Mouse (Mus musculus) ES-E14 (cell line): ENCODE results near the gene Pde4dip. TPM values are rescaled to one million over a fixed set of nuclear protein-coding genes. Genes with fewer than 3 reads are reported as not detected.

Source experiments
- DNase-seq: peaks from one replicate; pipeline ENCODE4 v3.0.0-alpha.2; 2013; ENCODE audit warnings: low read depth, low spot score
- H3K27ac ChIP-seq: 2 replicates; pipeline ENCODE4 v1.5.1; 2012; ENCODE audit warnings: low read depth, mild to moderate bottlenecking, low read length, moderate library complexity, mixed read lengths; ENCODE audit not compliant: poor library complexity, insufficient read depth, severe bottlenecking
- H3K36me3 ChIP-seq: 2 replicates; pipeline ENCODE4 v1.6.1; 2012; ENCODE audit warnings: mild to moderate bottlenecking, low read length, moderate library complexity, mixed read lengths; ENCODE audit not compliant: control insufficient read depth, poor library complexity, insufficient read depth, severe bottlenecking
- H3K4me1 ChIP-seq, 2 experiments: fragments of 150-350 bp in 1 of 2; sonication (generic) in 1 of 2; 2 replicates each; pipeline ENCODE4 v1.6.1; 2012; ENCODE audit warnings: low read length in 2 of 2, mild to moderate bottlenecking in 1 of 2, mixed read lengths in 1 of 2; ENCODE audit not compliant: control insufficient read depth in 2 of 2, insufficient read depth in 2 of 2, poor library complexity in 1 of 2
- H3K4me3 ChIP-seq, 2 experiments: fragments of 150-350 bp in 1 of 2; sonication (generic) in 1 of 2; 2 replicates each; pipeline ENCODE4 v1.5.1; 2012; ENCODE audit warnings: low read length in 2 of 2, low read depth in 1 of 2, mild to moderate bottlenecking in 1 of 2, mixed read lengths in 1 of 2; ENCODE audit not compliant: insufficient read depth in 1 of 2, poor library complexity in 1 of 2, severe bottlenecking in 1 of 2
- H3K9ac ChIP-seq: 2 replicates; pipeline ENCODE4 v1.6.1; 2012; ENCODE audit warnings: low read depth, mild to moderate bottlenecking, low read length, mixed read lengths; ENCODE audit not compliant: poor library complexity, insufficient read depth, severe bottlenecking
- H3K9me3 ChIP-seq: fragments of 150-350 bp; sonication (generic); 2 replicates; pipeline ENCODE4 v1.6.1; 2012; ENCODE audit warnings: low read depth, mild to moderate bottlenecking, low read length; ENCODE audit not compliant: control insufficient read depth, insufficient read depth
- CHD2 ChIP-seq: IDR thresholded peaks from 2 replicates; pipeline ENCODE4 v1.6.1; 2014; ENCODE audit warnings: mild to moderate bottlenecking, low read depth, low read length, inconsistent platforms
- HCFC1 ChIP-seq: IDR thresholded peaks from 2 replicates; pipeline ENCODE4 v1.6.1; 2012; ENCODE audit warnings: low read length, inconsistent platforms, borderline replicate concordance; ENCODE audit not compliant: insufficient read depth
- MAFK ChIP-seq: IDR thresholded peaks from 2 replicates; pipeline ENCODE4 v1.6.1; 2014; ENCODE audit warnings: mild to moderate bottlenecking, low read depth, low read length, inconsistent platforms; ENCODE audit not compliant: insufficient read depth
- ZC3H11A ChIP-seq: IDR thresholded peaks from 2 replicates; pipeline ENCODE4 v1.6.1; 2012; ENCODE audit warnings: low read depth, mild to moderate bottlenecking, inconsistent platforms, low read length, borderline replicate concordance
- ZNF384 ChIP-seq: IDR thresholded peaks from 2 replicates; pipeline ENCODE4 v1.6.1; 2012; ENCODE audit warnings: low read depth, low read length, inconsistent platforms
- in situ Hi-C, 2 experiments: fragments of 600-800 bp; cut with MboI; formaldehyde crosslinking; loops; one replicate each; pipeline ENCODE4 v1.15.1; 2025; ENCODE audit warnings: low sequenced_read_pairs in 2 of 2, inconsistent platforms in 1 of 2; ENCODE audit not compliant: unreplicated experiment in 2 of 2
- total RNA-seq: library from RNA; depleted of rRNA; stranded (reverse); fragments of 300-350 nt; gene quantifications from 2 replicates; pipeline ENCODE4 v1.2.3, GENCODE M21; 2012

Gene Pde4dip
- total RNA-seq, 1 experiment, result 12.0 TPM

GRCm38 (mm10) chr3:97800004-97800403 lies 88.5 kb downstream of the Pde4dip start:
- Histone ChIP-seq H3K4me1 (peaks cover 0 to 3% of the 10 kb centered on the region in 2 experiments; a peak in 1 of 4 replicates), H3K9ac (no peak overlapping the region), H3K4me3 (no peak overlapping the region), H3K36me3 (no peaks in the 10 kb centered on the region), H3K9me3 (no peaks in the 10 kb centered on the region), H3K27ac (no peak overlapping the region)
- in situ Hi-C loops, result no loop called here
- DNase-seq, result no peak
- TF ChIP-seq MAFK (no peak), HCFC1 (no peak), CHD2 (no peak), ZNF384 (no peak), ZC3H11A (no peak)

DNA sequence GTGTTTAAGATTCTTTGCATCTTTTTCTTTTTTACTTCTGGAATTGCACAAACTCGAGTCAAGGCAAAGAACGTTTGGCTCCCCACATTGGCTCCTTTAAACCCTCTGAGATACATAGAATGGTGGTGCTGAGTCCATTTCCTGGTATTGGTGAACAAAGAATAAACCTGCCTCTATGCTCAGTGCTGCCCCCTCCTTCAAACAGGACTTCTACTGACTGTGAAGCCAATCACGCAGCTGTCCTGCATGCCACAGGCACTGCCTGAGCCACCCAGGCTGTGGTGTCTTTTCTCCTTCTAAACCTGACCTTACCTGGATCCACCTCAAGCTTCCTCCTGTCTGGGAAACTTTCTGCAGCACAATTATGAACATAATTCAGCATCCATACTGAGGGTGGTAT lies 89.2 kb downstream of the Pde4dip start:
- Histone ChIP-seq H3K4me1 (peaks cover 0 to 3% of the 10 kb centered on the region in 2 experiments; a peak in 1 of 4 replicates), H3K27ac (no peak overlapping the region), H3K9ac (no peak overlapping the region), H3K4me3 (no peak overlapping the region), H3K9me3 (no peaks in the 10 kb centered on the region), H3K36me3 (no peaks in the 10 kb centered on the region)
- TF ChIP-seq MAFK (no peak), CHD2 (no peak), ZC3H11A (no peak)
- in situ Hi-C loops, result no loop called here
- no peak for DNase-seq

DNA sequence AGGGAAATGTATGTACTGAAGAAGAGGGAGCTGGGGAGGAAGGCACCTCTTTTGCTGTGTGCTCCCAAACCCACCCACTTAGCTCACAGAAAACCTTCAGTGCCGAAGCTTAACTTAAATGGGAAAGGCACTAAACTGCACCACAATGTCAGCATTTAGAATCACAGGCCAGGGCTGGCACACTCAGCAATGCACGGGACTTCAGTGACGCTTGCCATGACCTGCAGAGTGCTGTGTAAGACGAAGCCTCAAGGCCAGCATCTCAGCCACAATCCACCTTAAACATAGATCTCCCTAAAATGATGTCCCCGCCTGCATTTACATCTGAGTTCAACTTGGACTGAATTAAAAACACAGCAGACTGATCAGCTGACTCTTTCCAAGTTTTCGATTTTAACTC lies 91.1 kb downstream of the Pde4dip start:
- no peak for DNase-seq
- no peak overlapping the region for H3K27ac ChIP-seq
- no peaks in the 10 kb centered on the region for H3K9me3 ChIP-seq
- no peak for TF ChIP-seq HCFC1
- no peak for TF ChIP-seq ZC3H11A
- no peak for TF ChIP-seq CHD2
- TF ChIP-seq ZNF384, result no peak
- no peak for TF ChIP-seq MAFK
- H3K4me3 ChIP-seq, result no peak overlapping the region
- H3K9ac ChIP-seq, result no peak overlapping the region
- in situ Hi-C loops, result no loop called here
- H3K4me1 ChIP-seq, result no peaks in the 10 kb centered on the region
- no peaks in the 10 kb centered on the region for H3K36me3 ChIP-seq

DNA sequence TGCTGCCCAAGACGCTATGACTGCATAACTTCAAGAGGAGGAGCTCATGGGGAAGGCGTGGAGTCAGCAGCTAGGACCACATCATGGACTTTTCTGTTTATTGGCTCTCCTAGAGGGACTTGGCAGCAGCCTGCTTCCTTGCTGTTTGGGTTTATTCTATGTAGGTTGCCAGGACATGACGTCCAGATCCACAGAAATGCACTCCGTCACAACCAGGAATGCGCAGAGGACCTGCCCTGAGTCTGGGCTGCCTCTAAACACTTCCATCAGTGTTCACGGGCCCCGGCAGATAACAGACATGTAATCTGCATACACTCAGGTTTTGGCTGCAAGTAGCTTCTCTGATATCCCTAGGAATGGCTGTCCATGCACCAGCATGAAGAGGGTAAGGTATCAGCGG lies 94.5 kb downstream of the Pde4dip start:
- H3K9ac ChIP-seq, result no peak overlapping the region
- H3K27ac ChIP-seq, result no peak overlapping the region
- H3K36me3 ChIP-seq, result no peaks in the 10 kb centered on the region
- no peaks in the 10 kb centered on the region for H3K9me3 ChIP-seq
- no peak overlapping the region for H3K4me3 ChIP-seq
- no peaks in the 10 kb centered on the region for H3K4me1 ChIP-seq
- in situ Hi-C loops, result no loop called here
- no peak for TF ChIP-seq HCFC1
- TF ChIP-seq CHD2, result no peak
- DNase-seq, result no peak

DNA sequence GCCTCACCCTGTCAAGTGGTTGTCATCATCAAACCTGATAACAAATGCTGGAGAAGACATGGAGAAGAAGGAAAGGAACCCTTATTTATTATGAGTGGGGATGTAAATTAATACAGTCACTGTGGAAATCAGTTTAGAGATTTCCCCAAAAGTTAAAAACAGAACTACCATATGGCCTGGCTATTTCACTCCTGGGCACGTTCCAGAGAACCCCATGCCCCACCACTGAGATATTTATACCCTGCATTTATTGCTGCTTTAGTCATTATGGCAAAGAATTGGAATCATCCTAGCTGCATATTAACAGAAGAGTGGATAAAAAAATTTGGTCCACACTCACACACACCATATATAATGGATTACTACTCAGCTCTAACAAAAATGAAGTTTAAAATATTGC lies 98.4 kb downstream of the Pde4dip start:
- TF ChIP-seq HCFC1 (no peak), ZC3H11A (no peak), MAFK (no peak), CHD2 (no peak), ZNF384 (no peak)
- H3K9me3 ChIP-seq, result no peaks in the 10 kb centered on the region
- H3K27ac ChIP-seq, result no peak overlapping the region
- no peaks in the 10 kb centered on the region for H3K4me1 ChIP-seq
- no peak overlapping the region for H3K4me3 ChIP-seq
- in situ Hi-C loops, result no loop called here
- H3K36me3 ChIP-seq, result no peaks in the 10 kb centered on the region
- no peak overlapping the region for H3K9ac ChIP-seq
- DNase-seq, result no peak
